Mouse (Mus musculus): Measurements from ENCODE around the gene Ccdc12. TPM values are rescaled to one million over a fixed set of nuclear protein-coding genes. Genes with fewer than 3 reads are reported as not detected.

Ccdc12 gene
- 99.0 and 210 TPM in 2 replicates for polyA plus RNA-seq (2012; rRNA removed)

DNA sequence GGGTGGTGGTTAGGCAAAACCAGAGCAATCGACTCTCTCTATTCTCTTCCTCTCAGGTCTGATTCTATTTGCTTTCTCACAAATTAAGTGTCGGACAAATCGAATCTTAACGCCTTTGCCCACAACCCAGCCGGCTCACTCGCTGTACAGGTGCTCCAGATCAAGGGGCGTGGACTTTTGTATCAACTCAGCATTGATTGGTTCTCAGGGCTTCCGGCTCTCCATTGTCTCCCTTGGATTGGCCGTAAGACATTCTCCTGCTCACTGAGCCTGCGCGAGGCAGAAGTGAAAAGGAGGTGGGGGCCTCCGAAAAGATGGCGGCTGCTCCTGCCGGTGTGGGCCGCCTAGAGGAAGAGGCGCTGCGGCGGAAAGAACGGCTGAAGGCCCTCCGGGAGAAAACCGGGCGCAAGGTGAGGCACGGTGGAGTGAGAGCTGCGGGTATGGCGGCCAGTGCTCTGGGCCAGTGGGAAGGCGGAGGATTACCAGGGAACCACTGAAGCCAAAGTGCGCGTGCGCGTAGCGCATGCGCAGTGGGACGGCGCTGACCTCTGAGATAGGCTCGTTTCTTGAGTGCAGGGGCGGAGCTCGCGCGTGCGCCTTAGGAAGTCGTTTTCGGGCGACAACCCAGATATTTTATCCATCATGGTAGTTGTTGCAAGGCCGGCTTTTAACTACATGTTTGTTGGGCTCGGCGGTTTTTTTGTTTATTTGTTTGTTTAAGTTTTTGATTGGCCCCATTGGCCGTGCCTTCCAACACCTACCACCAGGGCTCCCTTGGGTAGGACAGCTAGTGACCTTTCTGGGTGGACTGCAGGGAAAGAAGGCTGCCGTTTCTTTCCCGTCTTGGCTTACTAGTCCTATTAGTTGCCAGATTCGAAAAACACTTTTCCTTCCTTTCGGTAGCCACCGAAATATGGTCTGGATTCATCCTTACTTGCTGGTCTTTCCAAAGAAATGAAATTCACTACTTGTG lies at the start of gene Ccdc12:
Ccdc12 (plus strand) TSS at position 255 of the 973 bp plus-strand sequence.

DNA sequence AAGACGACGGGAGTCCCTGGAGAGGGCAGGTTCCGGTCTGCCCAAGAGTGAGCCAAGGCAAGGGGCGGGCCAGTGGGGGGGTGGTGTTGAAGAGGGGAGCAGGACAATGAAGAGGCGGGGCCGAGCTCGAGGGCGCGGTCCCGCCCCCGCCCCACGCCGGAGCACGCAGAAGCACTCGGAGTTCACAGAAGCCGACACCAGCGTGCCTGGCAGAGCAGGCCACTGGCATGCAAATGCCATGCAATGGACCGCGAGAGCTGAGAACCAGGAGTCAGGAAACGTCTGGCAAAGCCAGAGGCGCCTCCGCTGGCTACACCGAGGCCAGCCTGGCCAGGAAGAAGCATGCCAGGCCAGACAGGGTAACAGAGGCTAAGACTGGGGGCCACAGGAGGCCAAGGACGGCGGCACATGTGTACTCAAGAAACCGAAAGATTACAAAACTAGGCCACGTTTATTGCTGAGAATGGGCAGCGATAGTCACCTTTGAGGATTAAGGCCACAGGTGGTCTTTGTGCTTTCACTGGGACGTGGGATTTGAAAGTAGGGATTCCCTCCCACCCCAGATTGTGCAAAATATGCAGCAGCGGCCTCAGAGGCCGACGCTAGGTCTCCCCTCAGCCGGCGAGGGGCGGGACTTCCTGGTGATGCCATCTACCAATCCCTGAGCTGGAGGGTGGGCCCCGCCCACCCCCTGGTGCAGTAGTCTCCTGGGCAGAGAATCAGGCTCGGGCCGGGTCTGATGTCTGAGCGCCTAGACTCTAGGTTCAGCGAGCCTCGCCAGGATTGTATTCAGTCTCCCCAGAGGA lies 31.7 kb upstream of the Ccdc12 start, which contains the start of gene Nradd:
Nradd (minus strand) TSS at position 92 of the 806 bp plus-strand sequence.

DNA sequence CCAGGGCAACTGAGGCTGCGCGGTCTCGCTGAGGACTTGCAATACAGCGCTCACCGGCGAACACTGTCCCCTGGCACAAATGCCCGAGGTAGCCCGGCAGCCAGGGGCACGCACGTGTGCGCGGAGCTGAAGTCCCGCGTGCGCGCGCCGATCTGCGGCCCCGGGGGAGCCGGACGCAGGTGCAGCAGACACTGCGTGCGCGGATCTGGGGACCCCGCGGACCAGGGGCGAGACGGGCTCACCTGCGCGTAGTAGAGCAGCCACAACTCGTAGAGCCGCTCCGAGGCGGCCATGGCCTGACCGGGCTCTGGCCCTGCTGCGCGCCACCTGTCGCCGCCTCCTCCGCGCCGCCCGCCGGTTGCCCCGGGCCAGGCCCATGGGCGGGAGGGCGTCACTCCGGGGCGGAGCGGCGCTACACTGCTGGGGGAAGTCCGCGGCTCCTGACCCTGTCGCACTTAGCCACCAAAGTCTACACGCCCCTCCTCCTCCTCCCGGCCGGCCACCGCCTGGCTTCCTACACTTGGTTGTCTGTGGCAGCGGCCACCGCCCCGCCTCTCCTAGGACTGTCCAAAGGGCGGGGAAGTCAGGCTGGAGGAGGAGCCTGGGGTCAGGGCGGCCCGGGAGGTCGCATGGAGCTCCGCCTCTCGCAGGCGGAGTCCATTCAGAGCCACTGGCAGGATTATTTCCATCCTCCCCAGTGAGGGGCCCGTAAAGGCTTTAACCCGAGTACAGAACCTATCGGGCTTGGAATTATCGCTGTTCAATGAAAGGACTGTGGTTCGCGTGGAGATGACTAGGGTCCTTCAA lies 2.4 kb upstream of the Ccdc12 start, which contains the start of gene Nbeal2:
Nbeal2 (minus strand) TSS at position 507 of the 807 bp plus-strand sequence.

GRCm38 (mm10) chr9:110741711-110742294 lies 85.5 kb downstream of the Ccdc12 start, which contains the start of gene Myl3:
TSS of gene Myl3 (plus strand) at chr9:110741861.

DNA sequence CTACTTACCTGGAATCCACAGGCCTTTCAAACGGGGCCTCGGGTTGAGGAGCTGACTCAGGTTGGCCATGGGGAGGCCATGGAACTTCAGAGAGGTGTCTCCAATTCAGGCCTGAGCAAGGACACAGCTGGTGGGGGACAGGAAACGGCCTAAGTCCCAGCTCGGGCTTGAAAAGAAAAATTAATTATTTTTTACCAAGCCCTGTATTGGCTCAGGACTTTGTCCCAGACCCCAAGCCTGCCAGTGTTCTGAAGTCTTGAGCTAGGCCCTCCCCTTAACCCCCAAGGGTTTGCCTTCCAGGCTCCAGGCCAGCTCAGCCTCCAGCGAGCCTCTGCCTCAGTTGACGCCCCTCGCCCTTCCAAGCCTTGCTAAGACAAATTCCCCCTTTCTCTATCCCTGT lies 90.7 kb downstream of the Ccdc12 start, which contains the start of gene Pth1r:
Pth1r (minus strand) TSS at position 185 of the 400 bp plus-strand sequence.

Other genes starting within 250 kb of the Ccdc12 start
- 31.2 and 37.8 TPM in 2 replicates for gene Ptpn23, start 248.3 kb upstream of the Ccdc12 start, polyA plus RNA-seq (2012; rRNA removed)
- gene Ngp, start 236.8 kb upstream of the Ccdc12 start, polyA plus RNA-seq (2012; rRNA removed), result 1.0 and 1.3 TPM in 2 replicates
- 13.3 and 17.0 TPM in 2 replicates for gene Klhl18, start 179.8 kb upstream of the Ccdc12 start, polyA plus RNA-seq (2012; rRNA removed)
- 0.88 and 0.91 TPM in 2 replicates for gene Kif9, start 179.5 kb upstream of the Ccdc12 start, polyA plus RNA-seq (2012; rRNA removed)
- gene Setd2, start 123.9 kb upstream of the Ccdc12 start, polyA plus RNA-seq (2012; rRNA removed), result 91.6 and 127 TPM in 2 replicates
- gene Nradd, start 32.1 kb upstream of the Ccdc12 start, polyA plus RNA-seq (2012; rRNA removed), result 28.5 and 35.2 TPM in 2 replicates
- 5.1 and 7.0 TPM in 2 replicates for gene Nbeal2, start 2.3 kb upstream of the Ccdc12 start, polyA plus RNA-seq (2012; rRNA removed)
- gene Myl3, start 85.4 kb downstream of the Ccdc12 start, polyA plus RNA-seq (2012; rRNA removed), result 55.4 and 63.3 TPM in 2 replicates
- 22.0 and 55.9 TPM in 2 replicates for gene Pth1r, start 90.6 kb downstream of the Ccdc12 start, polyA plus RNA-seq (2012; rRNA removed)
- gene Prss42, start 141.7 kb downstream of the Ccdc12 start, polyA plus RNA-seq (2012; rRNA removed), result 0.05 TPM in 1 of 2 replicates, not detected in the other
- gene Prss44, start 157.5 kb downstream of the Ccdc12 start, polyA plus RNA-seq (2012; rRNA removed), result not detected in 2 replicates
- gene Prss43, start 170.2 kb downstream of the Ccdc12 start, polyA plus RNA-seq (2012; rRNA removed), result not detected in 2 replicates
- not detected in 2 replicates for gene Prss45, start 178.1 kb downstream of the Ccdc12 start, polyA plus RNA-seq (2012; rRNA removed)
- not detected in 2 replicates for gene Prss46, start 188.0 kb downstream of the Ccdc12 start, polyA plus RNA-seq (2012; rRNA removed)
- gene Prss50, start 201.5 kb downstream of the Ccdc12 start, polyA plus RNA-seq (2012; rRNA removed), result 0.63 and 1.2 TPM in 2 replicates
- gene Als2cl, start 223.4 kb downstream of the Ccdc12 start, polyA plus RNA-seq (2012; rRNA removed), result 2.3 and 3.2 TPM in 2 replicates
- 0.24 and 0.40 TPM in 2 replicates for gene Tmie, start 223.6 kb downstream of the Ccdc12 start, polyA plus RNA-seq (2012; rRNA removed)

Measured in central nervous system, embryonic 11.5 days (tissue).